Mouse (Mus musculus) liver, postnatal 0 days (tissue): ENCODE data around the gene Hjurp. TPM values are rescaled to one million over a fixed set of nuclear protein-coding genes. Genes with fewer than 3 reads are reported as not detected.

Experiments
- ATAC-seq: fragments of 200-750 bp; cut with Nextera tagmentation; 2 replicates; pipeline ENCODE4 v1.8.0; 2017; ENCODE audit warnings: mild to moderate bottlenecking, moderate library complexity
- DNase-seq: peaks from one replicate; pipeline ENCODE4 v3.0.0-alpha.2; 2016
- H3K27ac ChIP-seq: fragments of 300-500 bp; sonication (generic); 2 replicates; pipeline ENCODE4 v1.5.1; 2014; ENCODE audit warnings: antibody characterized with exemption, moderate library complexity, mild to moderate bottlenecking, low read depth
- H3K27me3 ChIP-seq: fragments of 300-500 bp; sonication (generic); 2 replicates; pipeline ENCODE4 v1.6.1; 2014; ENCODE audit warnings: low read length, control low read depth, mixed read lengths; ENCODE audit not compliant: insufficient read depth
- H3K36me3 ChIP-seq: fragments of 300-500 bp; sonication (generic); replicated peaks from 2 replicates; pipeline ENCODE4 v1.6.1; 2014; ENCODE audit warnings: mild to moderate bottlenecking, control low read depth, low read length, moderate library complexity, mixed read lengths; ENCODE audit not compliant: insufficient read depth
- H3K4me1 ChIP-seq: fragments of 300-500 bp; sonication (generic); 2 replicates; pipeline ENCODE4 v1.6.1; 2014; ENCODE audit warnings: antibody characterized with exemption, mild to moderate bottlenecking, control low read depth; ENCODE audit not compliant: insufficient read depth
- H3K4me2 ChIP-seq: fragments of 300-500 bp; sonication (generic); 2 replicates; pipeline ENCODE4 v1.6.1; 2014; ENCODE audit warnings: low read depth, mild to moderate bottlenecking, low read length, moderate library complexity, mixed read lengths
- H3K4me3 ChIP-seq: fragments of 300-500 bp; sonication (generic); 2 replicates; pipeline ENCODE4 v1.5.1; 2014; ENCODE audit warnings: low read depth, low read length
- H3K9ac ChIP-seq: fragments of 300-500 bp; sonication (generic); replicated peaks from 2 replicates; pipeline ENCODE4 v1.6.1; 2014; ENCODE audit warnings: mild to moderate bottlenecking, moderate library complexity
- H3K9me3 ChIP-seq: fragments of 300-500 bp; sonication (generic); 2 replicates; pipeline ENCODE4 v1.6.1; 2016; ENCODE audit warnings: mild to moderate bottlenecking, control low read depth, low read length, mixed read lengths
- CTCF ChIP-seq: sonication (generic); IDR thresholded peaks from 2 replicates; pipeline ENCODE4 v1.5.1; 2016; ENCODE audit warnings: antibody characterized with exemption, low read depth
- EP300 ChIP-seq: IDR thresholded peaks from 2 replicates; pipeline ENCODE4 v1.6.1; 2016; ENCODE audit warnings: antibody characterized with exemption, low read depth, mild to moderate bottlenecking
- WGBS: fragments of 180-500 bp; shearing (Covaris S2); extraction: QIAGEN DNeasy Blood & Tissue Kit; methylation state at CpG from one replicate; pipeline ENCODE4 v1.1.7; 2014; ENCODE audit not compliant: insufficient replicate concordance; 5-methylcytosine and 5-hydroxymethylcytosine counted together
- polyA plus RNA-seq: library from polyadenylated mRNA; unstranded; fragments of >200 nt; fragmentation: Nextera tagmentation; extraction: Ambion mirVana; gene quantifications from 2 replicates; pipeline ENCODE4 v1.2.1, GENCODE M21; 2015

Gene Hjurp
- polyA plus RNA-seq, 1 experiment from 2014 or later = 37.0 TPM

DNA sequence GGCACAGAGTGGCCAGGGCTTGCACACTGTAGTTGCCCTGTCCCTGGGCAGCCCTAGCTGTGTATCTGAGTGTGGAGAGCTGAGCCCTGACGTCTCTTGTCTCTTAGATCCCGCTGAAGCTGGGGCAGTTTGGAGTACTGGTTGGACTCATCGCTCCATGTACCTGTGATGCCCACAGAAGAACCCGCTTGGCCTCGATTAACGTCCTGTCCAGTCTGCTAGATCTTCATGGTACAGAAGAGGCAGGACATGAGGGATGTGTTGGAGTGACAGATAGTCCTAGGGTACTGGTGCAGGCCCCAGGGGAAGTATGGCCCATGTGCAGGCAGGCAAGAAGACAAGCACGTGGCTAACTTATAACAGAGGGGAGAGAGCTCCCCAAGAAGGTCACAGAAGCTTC is 27.8 kb downstream of the Hjurp start:
- TF ChIP-seq CTCF (no peak), EP300 (no peak)
- 70% methylated on average over 7 of the region's 7 CpGs for WGBS
- DNase-seq (no peak), ATAC-seq (no peak)
- Histone ChIP-seq H3K4me1 (peaks cover 13% of the 10 kb centered on the region), H3K27me3 (no peaks in the 10 kb centered on the region), H3K27ac (no peak overlapping the region), H3K36me3 (no peaks in the 10 kb centered on the region), H3K4me2 (no peak overlapping the region), H3K9me3 (peaks cover 23% of the 10 kb centered on the region), H3K9ac (no peak overlapping the region), H3K4me3 (no peak overlapping the region)

DNA sequence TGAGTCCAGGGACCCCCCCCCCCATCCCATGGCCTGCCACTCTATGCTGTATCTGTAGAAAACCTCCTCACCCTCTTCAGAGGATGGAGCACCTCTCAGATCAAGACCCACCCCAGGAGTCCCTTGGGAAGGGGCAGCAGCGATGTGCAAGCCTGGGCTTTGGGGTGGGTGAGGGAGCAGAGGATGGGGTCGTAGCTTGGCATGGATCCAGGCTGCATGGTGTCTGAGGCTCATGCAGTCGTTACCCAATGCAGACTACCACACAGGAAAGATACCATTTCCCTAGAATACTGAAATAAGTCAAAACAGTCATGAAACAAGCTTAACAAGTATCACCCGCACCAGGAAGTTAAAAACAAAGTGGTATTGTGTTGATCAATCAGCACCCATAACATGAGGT is 28.8 kb downstream of the Hjurp start:
- Histone ChIP-seq H3K4me2 (no peak overlapping the region), H3K4me3 (no peak overlapping the region), H3K27ac (no peak overlapping the region), H3K4me1 (peaks cover 10% of the 10 kb centered on the region), H3K36me3 (no peaks in the 10 kb centered on the region), H3K9ac (no peak overlapping the region), H3K9me3 (peaks cover 23% of the 10 kb centered on the region), H3K27me3 (no peaks in the 10 kb centered on the region)
- ATAC-seq (no peak), DNase-seq (no peak)
- TF ChIP-seq EP300 (no peak), CTCF (no peak)
- 58% methylated on average over 4 of the region's 4 CpGs for WGBS

DNA sequence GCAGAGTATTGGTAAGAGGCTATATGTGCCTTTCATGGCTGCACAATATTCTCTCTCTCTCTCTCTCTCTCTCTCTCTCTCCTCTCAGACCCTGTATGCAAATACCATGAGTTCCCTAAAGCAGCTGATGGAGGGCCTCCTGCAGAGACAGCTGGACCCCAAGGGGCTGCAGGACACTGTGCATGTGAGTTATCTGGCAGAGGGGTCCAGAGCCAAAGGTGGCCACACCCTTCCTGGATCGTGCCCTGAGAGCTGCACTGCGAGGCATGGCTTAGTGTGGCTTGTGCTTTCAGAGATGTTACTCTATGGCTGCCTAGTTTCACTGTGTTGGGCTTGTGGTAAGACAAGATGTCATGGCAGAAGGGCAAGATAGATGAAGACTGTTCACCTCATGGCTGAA is 29.8 kb downstream of the Hjurp start:
- H3K4me1 ChIP-seq = peaks cover under 1% of the 10 kb centered on the region; the same call in 1 of the 2 replicates
- DNase-seq (no peak), ATAC-seq (no peak)
- H3K36me3 ChIP-seq = no peaks in the 10 kb centered on the region
- H3K9me3 ChIP-seq = peaks cover 23% of the 10 kb centered on the region
- no peak overlapping the region for H3K9ac ChIP-seq
- WGBS = 44% methylated on average over 2 of the region's 2 CpGs
- no peak overlapping the region for H3K27ac ChIP-seq
- no peak overlapping the region for H3K4me2 ChIP-seq
- H3K4me3 ChIP-seq = no peak overlapping the region
- H3K27me3 ChIP-seq = no peaks in the 10 kb centered on the region
- TF ChIP-seq EP300 (no peak), CTCF (no peak)

- ATAC-seq (no peak), DNase-seq (no peak)
- no peaks in the 10 kb centered on the region for H3K27me3 ChIP-seq
- no peak overlapping the region for H3K27ac ChIP-seq
- no peak overlapping the region for H3K4me3 ChIP-seq
- WGBS = 40% methylated on average over 6 of the region's 6 CpGs
- H3K36me3 ChIP-seq = no peaks in the 10 kb centered on the region
- H3K9ac ChIP-seq = no peak overlapping the region
- no peaks in the 10 kb centered on the region for H3K4me1 ChIP-seq
- TF ChIP-seq CTCF (no peak), EP300 (no peak)
- no peak overlapping the region for H3K4me2 ChIP-seq
- H3K9me3 ChIP-seq = peaks cover 21% of the 10 kb centered on the region
These were observed 31.0 kb downstream of the Hjurp start for GRCm38 (mm10) chr1:88246386-88246785.

DNA sequence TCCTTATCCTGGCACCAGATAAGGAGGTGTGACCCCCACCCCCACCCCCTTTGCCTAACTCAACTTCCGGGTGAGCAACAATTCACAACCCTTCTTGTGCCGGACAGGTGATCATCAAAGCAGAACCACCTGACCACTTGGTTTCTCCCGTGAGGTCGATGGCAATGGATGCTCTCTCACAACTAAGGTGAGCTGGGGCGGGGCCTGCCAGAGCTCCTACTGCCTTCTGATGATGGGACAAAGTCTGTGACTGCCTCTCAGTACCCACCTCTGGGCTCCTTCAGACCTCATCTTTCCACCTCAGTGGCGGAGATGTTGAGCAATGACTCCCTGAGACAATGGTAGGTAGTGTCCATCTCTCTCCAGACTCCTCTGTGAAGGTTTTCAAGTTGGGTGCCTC is 31.6 kb downstream of the Hjurp start:
- no peaks in the 10 kb centered on the region for H3K36me3 ChIP-seq
- H3K9me3 ChIP-seq = peaks cover 21% of the 10 kb centered on the region
- no peak overlapping the region for H3K4me3 ChIP-seq
- H3K27ac ChIP-seq = no peak overlapping the region
- H3K27me3 ChIP-seq = no peaks in the 10 kb centered on the region
- TF ChIP-seq EP300 (no peak), CTCF (no peak)
- no peak for DNase-seq
- H3K4me2 ChIP-seq = no peak overlapping the region
- WGBS = 67% methylated on average over 6 of the region's 6 CpGs
- ATAC-seq = no peak
- H3K9ac ChIP-seq = no peak overlapping the region
- H3K4me1 ChIP-seq = no peaks in the 10 kb centered on the region

- TF ChIP-seq CTCF (no peak), EP300 (no peak)
- DNase-seq = no peak
- H3K4me3 ChIP-seq = no peak overlapping the region
- no peaks in the 10 kb centered on the region for H3K27me3 ChIP-seq
- no peak overlapping the region for H3K4me2 ChIP-seq
- no peak overlapping the region for H3K9ac ChIP-seq
- H3K4me1 ChIP-seq = no peaks in the 10 kb centered on the region
- no peak for ATAC-seq
- no peak overlapping the region for H3K27ac ChIP-seq
- no peaks in the 10 kb centered on the region for H3K36me3 ChIP-seq
- WGBS = 57% methylated on average over 5 of the region's 5 CpGs
- H3K9me3 ChIP-seq = peaks cover 23% of the 10 kb centered on the region
These were observed 33.6 kb downstream of the Hjurp start for GRCm38 (mm10) chr1:88243861-88244260.

DNA sequence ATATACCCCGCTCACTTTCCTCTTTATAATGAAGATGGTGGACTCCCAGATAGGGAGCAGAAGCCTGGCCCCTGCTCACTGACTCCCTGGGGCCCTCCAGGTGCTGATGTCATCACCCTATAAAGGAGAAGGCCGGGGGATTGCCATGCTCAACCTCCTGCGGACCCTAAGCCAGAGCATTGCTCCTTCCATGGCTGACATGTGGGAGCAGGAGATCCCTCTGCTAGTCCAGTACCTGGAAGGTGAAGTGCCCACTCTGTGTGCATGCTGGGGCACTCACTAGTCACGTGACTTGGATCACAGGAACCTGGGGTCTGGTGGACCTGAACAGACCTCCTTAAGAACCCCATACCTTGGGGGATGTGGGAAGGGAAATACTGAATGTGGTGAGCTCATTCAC is 36.9 kb downstream of the Hjurp start:
- Histone ChIP-seq H3K4me3 (no peak overlapping the region), H3K4me2 (no peak overlapping the region), H3K27ac (no peak overlapping the region), H3K4me1 (no peaks in the 10 kb centered on the region; the same call in 1 of the 2 replicates), H3K9ac (no peak overlapping the region), H3K36me3 (no peaks in the 10 kb centered on the region), H3K9me3 (peaks cover 29% of the 10 kb centered on the region), H3K27me3 (no peaks in the 10 kb centered on the region)
- ATAC-seq (no peak), DNase-seq (no peak)
- 55% methylated on average over 4 of the region's 4 CpGs for WGBS
- TF ChIP-seq CTCF (no peak), EP300 (no peak)
